Mouse (Mus musculus) lung, adult 18-20 months (tissue): ENCODE data around the gene Traf7.
A peak's percentile ranks its signal among the peaks of the same experiment; 100 is the strongest.

Source experiments
- DNase-seq, 2 experiments: peaks; one replicate each; pipeline ENCODE4 v3.0.0; 2022; ENCODE audit warnings: mixed read lengths in 2 of 2

Gene Traf7

DNA sequence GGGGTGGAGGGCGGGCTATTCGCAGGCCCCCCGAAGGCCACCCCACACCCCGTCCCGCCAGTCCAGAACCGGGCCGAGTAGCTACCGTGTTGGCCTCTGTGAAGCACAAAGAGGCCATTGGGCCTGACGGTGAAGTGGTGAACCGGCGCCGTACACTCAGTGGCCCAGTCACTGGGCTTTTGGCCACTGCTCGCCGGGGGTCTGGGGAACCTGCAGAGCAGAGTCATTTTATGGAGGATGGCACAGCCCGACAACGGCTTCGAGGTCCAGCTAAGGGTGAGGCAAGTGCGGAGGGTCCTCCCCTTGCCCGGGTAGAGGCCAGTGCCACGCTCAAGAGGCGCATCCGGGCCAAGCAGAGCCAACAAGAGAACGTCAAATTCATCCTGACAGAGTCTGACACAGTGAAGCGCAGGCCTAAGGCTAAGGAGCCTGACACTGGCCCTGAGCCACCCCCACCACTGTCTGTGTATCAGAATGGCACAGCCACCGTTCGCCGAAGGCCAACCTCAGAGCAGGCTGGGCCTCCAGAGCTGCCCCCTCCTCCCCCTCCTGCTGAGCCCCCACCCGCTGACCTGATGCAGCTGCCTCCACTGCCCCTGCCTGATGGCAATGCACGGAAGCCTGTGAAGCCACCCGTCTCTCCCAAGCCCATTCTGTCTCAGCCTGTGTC, 22.3 kb downstream of the Traf7 start:
- no peak for DNase-seq

DNA sequence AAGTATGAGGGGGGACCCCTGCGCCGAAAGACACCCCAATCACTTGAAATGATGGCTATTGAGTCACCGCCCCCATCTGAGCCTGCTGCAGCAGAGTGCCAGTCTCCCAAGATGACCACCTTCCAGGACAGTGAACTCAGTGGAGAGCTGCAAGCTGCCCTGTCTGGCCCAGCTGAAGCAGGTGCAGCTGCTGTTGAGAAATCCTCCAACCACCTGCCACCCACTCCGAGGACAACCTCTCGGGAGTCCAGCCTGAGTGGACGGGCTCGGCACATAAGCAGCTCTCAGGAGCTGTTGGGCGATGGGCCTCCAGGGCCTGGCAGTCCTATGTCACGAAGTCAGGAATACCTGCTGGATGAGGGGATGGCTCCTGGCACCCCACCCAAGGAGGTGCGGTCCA, 23.7 kb downstream of the Traf7 start:
- DNase-seq, result no peak

DNA sequence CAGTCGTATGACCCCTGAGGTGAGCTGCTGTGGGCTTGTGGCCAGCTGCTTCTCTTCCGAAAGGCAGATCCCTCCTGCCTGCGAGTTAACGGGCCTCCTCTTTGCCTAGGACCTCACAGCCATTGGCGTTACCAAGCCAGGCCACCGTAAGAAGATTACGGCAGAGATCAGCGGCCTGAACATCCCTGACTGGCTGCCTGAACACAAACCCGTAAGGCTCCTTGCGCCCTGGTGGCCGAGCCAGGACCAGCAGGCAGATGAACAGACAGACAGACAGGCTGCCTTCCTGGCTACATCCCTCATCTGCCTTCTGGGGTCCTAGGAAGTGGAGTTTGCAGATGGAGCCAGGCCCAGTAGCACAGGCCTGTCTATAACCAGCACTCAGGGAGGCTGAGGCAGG, 25.5 kb downstream of the Traf7 start:
- DNase-seq, result no peak

- DNase-seq, result no peak
Observed at GRCm38 (mm10) chr17:24496026-24496425, 31.7 kb downstream of the Traf7 start.

- no peak for DNase-seq
Observed at GRCm38 (mm10) chr17:24495443-24495842, 32.3 kb downstream of the Traf7 start.

DNA sequence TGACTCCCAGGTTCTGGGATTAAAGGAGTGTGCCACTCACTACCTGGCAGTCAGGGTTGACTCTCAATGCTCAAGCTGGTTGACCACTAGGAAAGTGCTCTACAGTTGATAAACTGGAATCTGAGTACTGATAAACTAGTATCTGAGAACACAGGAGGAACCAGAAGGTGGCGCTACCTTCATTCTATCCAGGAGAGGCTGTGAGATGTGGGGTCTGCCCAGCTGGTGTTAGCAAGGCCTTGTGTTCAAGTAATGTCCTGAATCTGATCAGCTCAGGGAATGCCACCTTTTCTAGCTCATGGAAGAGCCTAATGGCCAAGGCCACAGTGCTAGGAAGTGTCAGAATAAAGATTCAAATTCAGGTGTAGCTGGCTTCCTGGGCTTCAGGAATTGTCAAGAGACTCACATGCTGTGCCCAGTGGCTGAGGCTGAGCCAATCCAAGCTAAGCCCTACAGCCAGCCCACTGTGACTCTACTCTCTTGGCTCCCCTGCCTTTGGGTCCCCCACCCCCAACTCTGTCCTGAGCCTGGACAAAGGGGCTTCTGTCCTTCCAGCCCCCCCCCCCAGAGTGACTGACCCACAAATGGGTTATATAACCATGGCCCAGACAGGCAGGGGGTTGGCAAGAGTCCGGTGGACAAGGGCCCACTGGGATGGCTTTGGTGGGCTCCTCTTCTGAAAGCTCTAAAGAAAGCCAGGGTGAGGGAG, 33.0 kb downstream of the Traf7 start:
- DNase-seq, result peak in 1 of 2 experiments; percentile 58

DNA sequence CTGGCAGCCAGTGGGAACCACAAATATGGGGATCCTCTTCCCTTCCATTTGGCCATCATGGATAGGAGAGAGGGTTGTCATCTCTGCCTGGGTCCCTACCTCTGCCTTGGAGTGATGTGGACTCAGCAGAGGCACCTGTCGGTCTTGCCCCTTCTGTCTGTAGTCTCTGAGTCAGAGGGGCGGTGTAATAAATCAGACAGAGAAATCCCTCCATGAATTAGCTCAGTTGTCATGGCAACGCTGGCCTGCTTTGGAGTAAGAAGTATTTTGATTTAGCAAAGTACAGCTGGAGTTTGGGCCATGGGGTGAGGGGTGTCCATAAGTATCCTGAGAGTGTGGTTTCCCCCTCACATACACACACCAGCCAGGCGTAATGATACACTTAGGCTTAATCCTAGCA, 37.3 kb downstream of the Traf7 start:
- no peak for DNase-seq

DNA sequence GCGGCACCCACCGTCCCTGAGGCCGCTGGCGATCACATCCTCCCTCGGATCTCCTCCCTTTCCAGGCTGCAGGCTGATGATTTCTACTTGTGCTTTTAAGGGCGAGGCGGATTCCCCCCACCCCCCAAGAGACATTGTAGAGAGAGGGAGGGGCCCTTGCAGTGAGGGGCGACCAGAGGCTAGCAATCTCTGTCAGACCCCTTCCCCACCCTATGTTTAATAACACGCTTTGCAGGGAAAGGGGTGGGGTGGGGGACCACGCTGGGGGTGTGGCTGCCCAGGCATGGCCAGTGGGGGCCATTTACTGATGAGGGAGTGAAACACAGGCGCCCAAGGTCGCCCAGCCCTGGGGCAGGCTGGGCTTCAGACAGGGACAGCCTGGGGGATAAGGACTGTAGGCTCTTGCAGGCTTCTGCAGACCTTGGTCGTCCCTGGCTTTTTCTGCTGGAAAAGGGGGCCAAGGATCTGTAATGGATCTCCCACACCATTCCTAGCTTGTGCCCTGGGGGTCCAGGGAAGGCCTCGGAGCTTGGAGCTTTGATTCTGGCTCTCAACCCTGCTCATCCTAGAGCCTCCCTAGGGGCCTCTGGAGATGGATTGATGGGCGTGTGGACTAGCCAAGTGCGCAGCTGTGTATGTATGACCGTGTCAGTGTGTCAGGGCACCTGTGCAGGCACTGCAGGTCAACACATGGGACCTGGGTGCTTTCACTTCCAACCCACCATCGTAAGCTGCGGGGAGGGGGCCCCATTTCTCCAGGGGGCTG, 38.3 kb downstream of the Traf7 start:
- DNase-seq, result no peak

DNA sequence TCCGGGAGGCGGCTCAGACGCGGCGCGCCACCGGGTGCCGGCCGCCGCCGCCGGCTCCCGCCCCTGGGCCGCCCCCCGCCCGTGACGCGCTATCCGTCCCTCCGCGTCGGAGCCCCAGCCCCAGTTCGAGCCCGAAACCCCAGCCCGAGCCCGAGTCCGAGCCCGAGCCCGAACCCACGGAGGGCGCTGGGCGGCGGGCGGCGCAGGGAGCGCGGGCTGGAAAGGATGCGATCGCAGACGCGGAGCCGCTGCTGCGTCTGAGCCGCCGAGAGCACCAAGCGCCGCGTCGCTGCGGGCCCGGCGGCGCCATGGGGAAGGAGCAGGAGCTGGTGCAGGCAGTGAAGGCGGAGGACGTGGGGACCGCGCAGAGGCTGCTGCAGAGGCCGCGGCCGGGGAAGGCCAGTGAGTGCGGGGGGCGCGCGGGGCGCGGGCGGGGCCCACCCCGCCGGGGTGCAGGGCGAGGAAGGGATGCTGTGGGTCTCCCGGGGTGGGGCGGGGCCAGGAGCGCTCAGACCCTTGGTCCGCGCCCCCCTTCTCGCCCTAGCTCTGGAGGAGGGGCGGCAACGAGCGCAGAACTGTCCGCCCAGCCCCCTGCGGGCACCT, 39.0 kb downstream of the Traf7 start:
- no peak for DNase-seq

GRCm38 (mm10) chr17:24488186-24488661, 39.5 kb downstream of the Traf7 start, which contains the start of gene Caskin1:
Gene Caskin1 (plus strand): TSS chr17:24488601.
- peak in 1 of 2 experiments; percentile 39 for DNase-seq

- DNase-seq, result no peak
Observed at GRCm38 (mm10) chr17:24485090-24485860, 42.5 kb downstream of the Traf7 start.

DNA sequence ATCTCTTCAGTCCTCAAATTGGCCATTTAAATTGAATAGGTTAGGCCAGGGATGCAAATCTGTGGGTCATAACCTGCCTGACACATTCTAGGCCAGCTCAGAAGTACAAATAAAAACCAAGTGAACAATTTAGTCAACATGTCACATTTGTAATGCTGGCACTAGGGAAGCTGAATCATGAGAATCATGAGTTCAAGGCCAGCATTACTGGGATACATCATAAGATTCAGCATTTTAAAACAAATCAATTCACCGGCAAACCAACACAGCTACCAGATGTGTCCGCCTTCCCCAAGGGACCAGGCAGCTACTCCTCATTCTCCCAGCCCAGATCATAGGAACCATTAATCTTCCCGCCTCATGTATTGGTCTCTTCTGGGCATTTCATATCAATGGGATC, 44.2 kb downstream of the Traf7 start:
- no peak for DNase-seq

GRCm38 (mm10) chr17:24481027-24481815, 46.5 kb downstream of the Traf7 start:
- DNase-seq, result no peak

DNA sequence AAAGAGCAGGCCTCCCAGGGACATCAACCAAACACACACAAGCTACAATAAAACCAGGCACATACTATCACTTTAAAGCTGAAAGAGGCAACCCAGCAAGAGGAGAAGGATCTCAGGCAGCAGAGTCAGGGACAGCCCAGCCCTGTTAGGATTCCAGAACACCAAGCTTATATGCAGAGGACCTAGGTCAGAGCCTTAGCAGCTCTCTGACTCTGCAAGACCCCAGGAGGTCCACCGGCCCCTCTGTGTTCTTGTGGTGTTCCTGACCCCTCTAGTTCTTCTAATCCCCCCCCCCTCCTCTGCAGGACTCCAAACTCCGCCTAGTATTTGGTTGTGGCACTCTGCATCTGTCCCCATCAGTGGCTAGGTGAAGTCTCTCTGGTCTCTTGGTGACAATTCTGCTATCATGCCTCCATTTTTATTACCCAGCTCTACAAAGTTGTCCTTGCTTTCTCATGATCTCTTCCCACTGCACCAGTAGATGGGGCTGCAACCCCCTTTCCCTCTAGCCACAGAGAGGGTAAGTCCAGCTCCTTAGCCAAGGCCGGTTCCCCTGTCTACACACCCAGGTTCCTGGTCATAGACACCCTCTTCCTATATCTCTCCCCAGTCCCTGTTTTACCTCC, 47.4 kb downstream of the Traf7 start:
- no peak for DNase-seq

- no peak for DNase-seq
Observed at GRCm38 (mm10) chr17:24479431-24479830, 48.3 kb downstream of the Traf7 start.

GRCm38 (mm10) chr17:24478663-24479380, 48.9 kb downstream of the Traf7 start, which contains the start of gene Mlst8:
Gene Mlst8 (minus strand): TSS chr17:24479078.
- peak; percentile 95 to 97 for DNase-seq

- DNase-seq, result no peak
Observed at GRCm38 (mm10) chr17:24477985-24478600, 49.6 kb downstream of the Traf7 start.

DNA sequence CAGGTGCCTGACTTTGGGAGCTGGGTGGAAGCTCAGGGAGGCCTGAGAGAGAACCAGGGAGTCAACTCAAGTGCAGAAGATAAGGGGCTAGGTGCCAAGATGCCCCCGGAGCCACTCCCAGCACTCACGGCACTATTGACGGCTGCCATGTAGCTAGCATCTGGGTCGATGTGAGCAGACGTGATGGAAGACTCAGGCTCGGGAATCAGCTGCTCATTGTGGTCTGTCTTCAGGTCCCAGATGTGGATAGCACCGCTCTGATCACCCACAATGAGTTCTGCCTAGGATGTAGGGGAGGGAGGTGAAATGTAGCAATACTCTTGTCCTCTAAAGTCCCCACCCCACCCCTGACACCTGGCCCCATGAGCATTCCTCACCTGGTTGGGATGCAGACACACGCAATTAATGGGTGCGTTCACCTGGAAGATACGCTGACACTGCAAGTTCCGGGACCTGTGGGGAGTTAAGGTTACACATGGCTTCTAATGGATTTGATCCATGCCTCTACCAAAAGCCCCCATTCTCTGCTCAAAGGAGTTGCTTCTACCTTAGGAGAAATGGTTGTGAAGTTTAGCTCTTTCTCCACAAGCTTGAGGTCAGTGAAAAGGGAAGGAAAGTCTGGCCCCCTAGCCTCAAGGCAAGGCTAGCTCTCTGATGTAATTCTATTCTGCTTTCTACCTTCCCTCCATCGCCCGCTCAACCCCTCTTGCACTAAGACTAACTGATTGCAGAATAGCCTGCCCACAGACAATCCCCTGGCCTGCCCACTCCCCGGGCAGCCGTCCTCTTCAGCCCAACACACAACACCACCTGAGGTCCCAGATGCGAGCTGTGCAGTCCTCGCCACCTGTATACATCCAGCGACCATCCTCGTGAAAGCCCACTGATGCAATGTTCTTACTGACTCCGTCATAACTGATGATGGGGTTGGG, 50.4 kb downstream of the Traf7 start:
- no peak for DNase-seq
